Mouse (Mus musculus) heart, embryonic 14.5 days (tissue): ENCODE results near the gene Cuedc1. TPM values are rescaled to one million over a fixed set of nuclear protein-coding genes. Genes with fewer than 3 reads are reported as not detected.

Experiments
- ATAC-seq: fragments of 200-750 bp; cut with Nextera tagmentation; 2 replicates; pipeline ENCODE4 v1.8.0; 2017; ENCODE audit warnings: low read depth, moderate TSS enrichment; ENCODE audit not compliant: insufficient number of reproducible peaks, insufficient read depth, low FRiP score
- H3K27ac ChIP-seq, 2 experiments: fragments of 200-500 bp in 1 of 2; fragments of 300-500 bp in 1 of 2; sonication (generic) in 1 of 2; replicated peaks in 1 of 2; 2 replicates each; pipeline ENCODE4 v1.5.1; 2012 to 2014; ENCODE audit warnings: low read depth in 2 of 2, low read length in 2 of 2, control low read depth in 1 of 2, mild to moderate bottlenecking in 1 of 2, mixed read lengths in 1 of 2; ENCODE audit not compliant: control insufficient read depth in 1 of 2, insufficient read depth in 1 of 2
- H3K27me3 ChIP-seq: fragments of 300-500 bp; sonication (generic); 2 replicates; pipeline ENCODE4 v1.6.1; 2014; ENCODE audit warnings: mild to moderate bottlenecking, low read length, control low read depth; ENCODE audit not compliant: control insufficient read depth, insufficient read depth
- H3K36me3 ChIP-seq: fragments of 300-500 bp; sonication (generic); 2 replicates; pipeline ENCODE4 v1.6.1; 2014; ENCODE audit warnings: mild to moderate bottlenecking, control low read depth, low read length, mixed read lengths; ENCODE audit not compliant: control insufficient read depth, insufficient read depth
- H3K4me1 ChIP-seq, 2 experiments: fragments of 200-500 bp in 1 of 2; fragments of 300-500 bp in 1 of 2; sonication (generic) in 1 of 2; 2 replicates each; pipeline ENCODE4 v1.6.1; 2012 to 2014; ENCODE audit warnings: low read length in 2 of 2, control low read depth in 1 of 2, mixed read lengths in 1 of 2; ENCODE audit not compliant: control insufficient read depth in 2 of 2, insufficient read depth in 2 of 2
- H3K4me2 ChIP-seq: fragments of 300-500 bp; sonication (generic); 2 replicates; pipeline ENCODE4 v1.6.1; 2014; ENCODE audit warnings: mild to moderate bottlenecking, low read length
- H3K4me3 ChIP-seq, 2 experiments: fragments of 200-500 bp in 1 of 2; fragments of 300-500 bp in 1 of 2; sonication (generic) in 1 of 2; 2 replicates each; pipeline ENCODE4 v1.5.1; 2012 to 2014; ENCODE audit warnings: low read length in 2 of 2, mild to moderate bottlenecking in 2 of 2, control low read depth in 1 of 2, low read depth in 1 of 2, moderate library complexity in 1 of 2; ENCODE audit not compliant: control insufficient read depth in 1 of 2, insufficient read depth in 1 of 2
- H3K9ac ChIP-seq: fragments of 300-500 bp; sonication (generic); 2 replicates; pipeline ENCODE4 v1.6.1; 2014; ENCODE audit warnings: mild to moderate bottlenecking, low read length
- H3K9me3 ChIP-seq: fragments of 300-500 bp; sonication (generic); 2 replicates; pipeline ENCODE4 v1.6.1; 2016; ENCODE audit warnings: low read length, control low read depth; ENCODE audit not compliant: control insufficient read depth
- WGBS: fragments of 180-500 bp; shearing (Covaris S2); extraction: QIAGEN DNeasy Blood & Tissue Kit; methylation state at CpG from one replicate; pipeline ENCODE4 v1.1.7; 2014; 5-methylcytosine and 5-hydroxymethylcytosine counted together
- polyA plus RNA-seq: library from polyadenylated mRNA; unstranded; fragments of >200 nt; fragmentation: Nextera tagmentation; extraction: Ambion mirVana; gene quantifications from 2 replicates; pipeline ENCODE4 v1.2.1, GENCODE M21; 2014

Gene Cuedc1
- 14.3 and 17.0 TPM in 2 replicates for polyA plus RNA-seq

- Histone ChIP-seq H3K4me3 (peak within 1 kb of the TSS; percentile 87 to 95), H3K9ac (peak within 1 kb of the TSS; percentile 98), H3K27me3 (no peaks in the 10 kb centered on the region), H3K9me3 (no peaks in the 10 kb centered on the region), H3K4me2 (peak within 1 kb of the TSS; percentile 92), H3K4me1 (peaks cover 21 to 30% of the 10 kb centered on the region in 2 experiments), H3K36me3 (no peaks in the 10 kb centered on the region), H3K27ac (peak within 1 kb of the TSS; percentile 18 to 95; a peak in 3 of 4 replicates)
- ATAC-seq = no peak
- WGBS = 18% methylated on average over 17 of the region's 17 CpGs
Observed at GRCm38 (mm10) chr11:88098021-88098729, at the start of gene Cuedc1. Gene Cuedc1, plus strand, starts transcription at chr11:88098058.

DNA sequence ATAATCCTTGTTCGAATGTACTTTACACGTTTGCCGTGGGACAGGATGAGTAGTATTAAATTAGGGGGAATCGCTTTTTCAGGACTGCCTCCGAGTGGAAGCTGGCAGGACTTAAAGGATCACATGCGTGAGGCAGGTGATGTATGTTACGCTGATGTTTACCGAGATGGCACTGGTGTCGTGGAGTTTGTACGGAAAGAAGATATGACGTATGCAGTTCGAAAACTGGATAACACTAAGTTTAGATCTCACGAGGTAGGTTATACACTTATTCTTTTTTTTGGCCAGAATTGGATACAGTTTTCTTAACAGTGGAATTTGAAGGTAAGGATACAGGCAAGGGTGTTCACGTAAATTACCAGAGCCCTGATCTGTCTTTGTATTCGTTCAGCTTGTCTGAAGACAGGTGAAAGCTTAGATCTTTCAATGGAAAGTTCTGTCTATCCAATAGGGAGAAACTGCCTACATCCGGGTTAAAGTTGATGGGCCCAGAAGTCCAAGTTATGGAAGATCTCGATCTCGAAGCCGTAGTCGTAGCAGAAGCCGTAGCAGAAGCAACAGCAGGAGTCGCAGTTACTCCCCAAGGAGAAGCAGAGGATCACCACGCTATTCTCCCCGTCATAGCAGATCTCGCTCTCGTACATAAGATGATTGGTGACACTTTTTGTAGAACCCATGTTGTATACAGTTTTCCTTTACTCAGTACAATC is 48.7 kb upstream of the Cuedc1 start:
- no peaks in the 10 kb centered on the region for H3K9me3 ChIP-seq
- H3K4me3 ChIP-seq = peak overlapping the region; percentile 72 to 100
- H3K9ac ChIP-seq = peak overlapping the region; percentile 100
- peaks cover 45% of the 10 kb centered on the region for H3K36me3 ChIP-seq
- peaks cover 4 to 24% of the 10 kb centered on the region in 2 experiments; a peak in 3 of 4 replicates for H3K4me1 ChIP-seq
- WGBS = 19% methylated on average over 26 of the region's 26 CpGs
- ATAC-seq = no peak
- H3K4me2 ChIP-seq = peak overlapping the region; percentile 71
- H3K27me3 ChIP-seq = no peaks in the 10 kb centered on the region
- no peak overlapping the region for H3K27ac ChIP-seq

DNA sequence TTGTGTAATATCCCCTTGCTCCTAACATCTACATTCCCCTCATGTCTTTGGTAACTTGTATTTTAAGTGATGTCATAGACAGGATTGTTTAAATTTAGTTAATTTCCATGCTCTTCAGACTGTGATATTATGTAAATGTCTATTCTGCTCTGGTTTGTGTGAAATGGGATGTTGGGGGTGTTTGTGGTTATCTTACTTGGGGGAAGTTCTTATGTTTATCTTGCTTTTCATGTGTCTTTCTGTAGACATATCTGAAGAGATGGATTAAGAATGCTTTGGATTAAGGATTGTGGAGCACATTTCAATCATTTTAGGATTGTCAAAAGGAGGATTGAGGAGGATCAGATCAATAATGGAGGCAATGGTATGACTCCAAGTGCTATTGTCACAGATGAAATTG is 48.1 kb upstream of the Cuedc1 start:
- Histone ChIP-seq H3K9me3 (no peaks in the 10 kb centered on the region), H3K4me3 (peak overlapping the region in 1 of 2 experiments; percentile 100; a peak in 2 of 4 replicates), H3K9ac (peak overlapping the region; percentile 100), H3K36me3 (peaks cover 51% of the 10 kb centered on the region), H3K27me3 (no peaks in the 10 kb centered on the region), H3K4me2 (peak overlapping the region; percentile 71), H3K27ac (no peak overlapping the region), H3K4me1 (peaks cover 4 to 24% of the 10 kb centered on the region in 2 experiments; a peak in 3 of 4 replicates)
- ATAC-seq = no peak

- Histone ChIP-seq H3K27ac (no peak overlapping the region), H3K4me2 (no peak overlapping the region), H3K9ac (no peak overlapping the region), H3K4me3 (no peak overlapping the region), H3K9me3 (no peaks in the 10 kb centered on the region), H3K27me3 (no peaks in the 10 kb centered on the region), H3K4me1 (peaks cover 2 to 19% of the 10 kb centered on the region in 2 experiments; a peak in 3 of 4 replicates), H3K36me3 (peaks cover 53% of the 10 kb centered on the region)
- WGBS = 86% methylated on average over 4 of the region's 4 CpGs
- no peak for ATAC-seq
Observed at GRCm38 (mm10) chr11:88052638-88053037, 45.2 kb upstream of the Cuedc1 start.

GRCm38 (mm10) chr11:88053821-88054220 is 44.0 kb upstream of the Cuedc1 start:
- H3K36me3 ChIP-seq = peaks cover 51% of the 10 kb centered on the region
- ATAC-seq = no peak

DNA sequence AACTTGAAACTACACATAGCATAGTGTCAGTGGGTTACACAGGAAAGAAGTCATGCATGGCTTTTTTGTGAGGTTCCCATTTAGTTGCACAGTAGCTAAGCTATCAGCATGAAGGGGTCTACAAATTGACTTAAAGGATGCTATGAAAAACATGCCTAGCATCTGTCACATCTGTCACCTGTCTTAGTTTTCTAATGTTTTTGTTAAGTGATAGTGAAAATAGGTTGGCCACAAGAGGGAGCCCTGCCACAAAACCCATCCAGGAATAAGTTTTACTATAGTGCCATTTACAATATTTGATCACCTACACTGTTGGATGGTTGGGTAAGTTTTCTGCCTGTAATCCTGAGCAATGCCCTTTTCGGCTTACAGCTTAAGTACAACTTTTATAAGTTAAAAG is 43.3 kb upstream of the Cuedc1 start:
- Histone ChIP-seq H3K9me3 (no peaks in the 10 kb centered on the region), H3K27me3 (no peaks in the 10 kb centered on the region), H3K4me3 (no peak overlapping the region), H3K36me3 (peaks cover 44% of the 10 kb centered on the region), H3K27ac (0 out of 4 replicates have a peak overlapping the region, but pooled peaks of 1 of the 2 experiments have one; percentile 8), H3K4me2 (no peak overlapping the region), H3K4me1 (peaks cover 0 to 16% of the 10 kb centered on the region in 2 experiments; a peak in 2 of 4 replicates), H3K9ac (no peak overlapping the region)
- WGBS = 76% methylated on average over 1 of the region's 1 CpGs
- 0 out of 2 replicates have a peak, but pooled peaks have one; percentile 43 for ATAC-seq

More at GRCm38 (mm10) chr11:88053821-88054220, 44.0 kb upstream of the Cuedc1 start:
- 73% methylated on average over 3 of the region's 3 CpGs for WGBS
- Histone ChIP-seq H3K27me3 (no peaks in the 10 kb centered on the region), H3K9ac (no peak overlapping the region), H3K4me1 (peaks cover 2 to 19% of the 10 kb centered on the region in 2 experiments; a peak in 3 of 4 replicates), H3K4me3 (no peak overlapping the region), H3K27ac (no peak overlapping the region), H3K4me2 (no peak overlapping the region), H3K9me3 (no peaks in the 10 kb centered on the region)

DNA sequence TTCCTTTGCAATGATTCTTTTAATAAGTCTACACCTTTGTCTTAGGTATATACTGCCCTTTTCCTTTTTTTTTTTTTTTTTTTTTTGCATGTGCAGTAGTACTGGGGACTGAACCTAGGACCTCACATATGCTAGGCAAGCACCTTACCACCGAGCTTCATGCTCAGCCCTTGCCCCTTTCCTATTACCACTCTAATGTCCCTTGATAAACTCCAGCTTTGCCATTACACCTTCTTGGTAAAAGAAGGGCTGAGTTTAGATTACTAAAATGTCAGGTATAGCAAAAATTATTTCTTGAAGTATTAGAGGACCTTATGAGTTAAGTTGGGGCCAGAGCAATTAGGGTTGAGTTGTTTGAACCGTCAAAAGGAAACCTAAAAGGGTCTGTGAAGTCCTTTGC is 42.1 kb upstream of the Cuedc1 start:
- 80% methylated on average over 2 of the region's 2 CpGs for WGBS
- no peak overlapping the region for H3K27ac ChIP-seq
- no peaks in the 10 kb centered on the region for H3K9me3 ChIP-seq
- no peak for ATAC-seq
- no peaks in the 10 kb centered on the region for H3K27me3 ChIP-seq
- no peak overlapping the region for H3K4me3 ChIP-seq
- H3K4me2 ChIP-seq = no peak overlapping the region
- no peak overlapping the region for H3K9ac ChIP-seq
- H3K4me1 ChIP-seq = peaks cover 0 to 7% of the 10 kb centered on the region in 2 experiments; a peak in 1 of 4 replicates
- H3K36me3 ChIP-seq = peaks cover 32% of the 10 kb centered on the region
